Mouse (Mus musculus) C2C12 (cell line): ENCODE data around the gene Tspan10.

ENCODE experiments used
- CEBPB ChIP-seq: IDR thresholded peaks from one replicate; pipeline ENCODE4 v1.6.1; 2011; ENCODE audit warnings: low read depth, mild to moderate bottlenecking, control low read depth, moderate library complexity
- CTCF ChIP-seq: IDR thresholded peaks from one replicate; pipeline ENCODE4 v1.5.1; 2011; ENCODE audit not compliant: control insufficient read depth, insufficient read depth, insufficient read length
- MAX ChIP-seq: IDR thresholded peaks from one replicate; pipeline ENCODE4 v1.6.1; 2011; ENCODE audit warnings: mild to moderate bottlenecking, control low read depth
- MYOG ChIP-seq: IDR thresholded peaks from one replicate; pipeline ENCODE4 v1.6.1; 2011; ENCODE audit not compliant: control insufficient read depth, insufficient read length; ENCODE audit errors: extremely low read depth

DNA sequence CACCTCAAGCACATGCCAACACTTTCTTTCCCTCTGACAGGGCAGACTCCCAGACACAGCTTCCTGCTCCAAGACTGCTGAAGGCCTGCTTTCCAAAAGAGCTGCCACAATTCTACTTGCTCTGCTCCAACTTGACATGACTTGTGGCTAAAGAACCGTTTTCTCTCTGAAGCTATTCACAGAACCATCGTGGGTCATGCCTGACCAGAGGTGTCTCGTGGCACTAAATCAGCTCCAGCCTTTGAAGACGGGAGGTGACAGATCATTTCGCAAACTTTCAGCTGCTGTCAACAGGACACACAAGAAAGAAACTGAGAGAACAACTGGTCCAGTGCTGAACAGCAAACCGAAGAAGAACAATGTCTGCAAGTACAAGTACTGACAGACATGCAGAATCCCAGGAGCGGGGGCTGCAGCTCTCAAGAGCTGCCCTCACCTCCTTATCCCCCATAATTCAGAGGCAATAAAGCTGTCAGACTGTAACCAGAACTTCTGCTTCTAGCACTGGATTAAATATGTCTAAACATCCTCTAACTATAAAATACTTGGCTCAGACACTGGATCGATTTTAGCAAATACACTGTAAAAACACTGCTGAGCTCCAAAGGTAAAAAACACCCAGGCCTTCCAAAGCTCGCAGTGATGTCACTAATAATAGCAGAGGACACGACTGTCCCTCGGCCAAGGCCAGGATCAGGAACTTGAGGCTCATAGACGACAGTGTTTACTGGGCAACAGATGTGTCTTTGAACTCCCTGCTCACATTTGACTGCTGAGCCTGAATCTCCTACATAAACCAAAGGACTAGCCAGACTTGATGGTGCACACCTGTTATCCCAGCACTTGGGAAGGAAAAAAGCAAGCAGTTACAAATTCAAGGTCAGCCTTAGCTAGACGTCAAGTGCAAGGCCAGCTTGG is 19.5 kb upstream of the Tspan10 start:
- TF ChIP-seq MAX, result no peak
- no peak for TF ChIP-seq CTCF
- TF ChIP-seq MYOG, result no peak
- no peak for TF ChIP-seq CEBPB
